Mouse (Mus musculus) activated CD4-positive, CD25-positive, alpha-beta regulatory T cell, adult 9 weeks (primary cell): ENCODE results near the gene Olfr1185-ps1. TPM values are rescaled to one million over a fixed set of nuclear protein-coding genes. Genes with fewer than 3 reads are reported as not detected.

Experiments used
- polyA plus RNA-seq: library from polyadenylated mRNA; unstranded; fragments of 100-300 nt; shearing (Covaris generic); gene quantifications from one replicate; pipeline ENCODE4 v1.2.1, GENCODE M21; 2017

The Olfr1185-ps1 gene
- not detected for polyA plus RNA-seq

DNA sequence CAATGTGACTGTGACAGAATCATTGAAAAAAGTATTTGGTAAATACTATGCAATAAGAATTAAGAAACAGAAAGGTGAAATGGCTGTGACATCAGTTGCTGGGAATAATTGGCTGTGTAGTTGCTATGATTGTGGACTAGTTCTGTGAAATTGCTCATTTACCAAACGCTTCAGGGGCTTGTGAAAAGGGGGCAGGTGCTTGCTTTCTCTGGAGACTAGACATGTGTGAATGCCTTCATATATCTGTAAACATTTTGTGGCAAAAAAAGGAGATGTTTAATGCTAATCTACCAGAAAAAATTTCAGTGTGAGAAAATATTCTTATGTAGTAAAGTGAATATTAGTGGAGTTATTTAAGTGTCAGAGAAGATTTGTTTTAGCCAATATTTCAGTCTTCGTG lies at the start of gene Olfr1185-ps1:
Gene Olfr1185-ps1 (plus strand): TSS at position 301 of the 400 bp plus-strand sequence.

DNA sequence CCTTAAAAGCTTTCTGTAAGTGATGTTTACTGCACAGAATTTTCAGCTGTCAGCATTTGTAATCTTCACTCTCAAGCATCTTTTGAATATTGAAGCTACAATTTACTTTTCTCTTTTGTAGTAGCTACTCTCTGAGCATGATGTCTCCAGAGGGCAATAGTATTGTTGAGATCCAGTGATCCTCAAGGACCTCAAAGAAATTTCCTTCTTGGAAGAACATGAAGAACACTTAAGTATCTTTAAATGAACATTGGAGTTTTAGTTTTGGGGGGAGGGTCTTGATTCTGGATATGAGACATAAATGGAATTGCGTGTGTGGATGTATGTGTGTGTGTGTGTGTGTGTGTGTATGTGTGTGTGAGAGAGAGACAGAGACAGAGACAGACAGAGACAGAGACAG lies 44.1 kb upstream of the Olfr1185-ps1 start, which contains the start of gene Gm13757:
Gene Gm13757 (minus strand): TSS at position 101 of the 400 bp plus-strand sequence.

DNA sequence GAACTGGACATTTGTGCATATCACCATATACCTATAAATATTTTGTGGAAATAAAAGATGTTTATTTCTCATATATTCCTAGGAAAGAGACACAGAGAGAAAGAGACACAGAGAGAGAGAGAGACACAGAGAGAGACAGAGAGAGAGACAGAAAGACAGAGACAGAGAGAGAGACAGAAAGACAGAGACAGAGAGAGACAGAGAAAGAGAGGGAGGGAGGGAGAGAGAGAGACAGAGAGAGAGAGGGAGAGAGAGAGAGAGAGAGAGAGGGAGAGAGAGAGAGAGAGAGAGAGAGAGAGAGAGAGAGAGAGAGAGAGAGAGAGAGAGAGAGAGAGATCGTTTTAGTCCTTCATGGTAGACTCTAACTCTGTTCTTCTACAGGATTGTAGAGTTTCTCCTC lies 38.6 kb upstream of the Olfr1185-ps1 start, which contains the start of gene Olfr1183:
Gene Olfr1183 (plus strand): TSS at position 301 of the 400 bp plus-strand sequence.

DNA sequence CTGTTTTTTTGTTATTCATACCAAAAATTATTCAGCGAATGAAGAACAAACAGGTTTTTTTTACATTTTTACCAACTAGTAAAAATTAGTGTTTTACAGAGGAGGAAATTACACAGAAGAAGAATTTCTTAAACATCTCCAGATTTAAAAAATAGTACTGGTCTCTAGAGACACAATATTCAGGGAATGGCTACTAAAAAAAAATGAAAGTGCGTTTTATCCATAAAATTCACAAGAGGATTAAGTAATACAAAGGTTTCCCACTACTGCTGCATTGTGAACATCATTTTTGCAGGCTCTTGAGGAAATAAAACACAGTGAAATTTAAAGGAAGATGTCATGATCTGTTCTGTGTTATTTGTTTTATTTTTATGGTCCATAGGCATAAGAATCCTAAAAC lies 9.8 kb upstream of the Olfr1185-ps1 start, which contains the start of gene Olfr1184:
Gene Olfr1184 (plus strand): TSS at position 301 of the 400 bp plus-strand sequence.

DNA sequence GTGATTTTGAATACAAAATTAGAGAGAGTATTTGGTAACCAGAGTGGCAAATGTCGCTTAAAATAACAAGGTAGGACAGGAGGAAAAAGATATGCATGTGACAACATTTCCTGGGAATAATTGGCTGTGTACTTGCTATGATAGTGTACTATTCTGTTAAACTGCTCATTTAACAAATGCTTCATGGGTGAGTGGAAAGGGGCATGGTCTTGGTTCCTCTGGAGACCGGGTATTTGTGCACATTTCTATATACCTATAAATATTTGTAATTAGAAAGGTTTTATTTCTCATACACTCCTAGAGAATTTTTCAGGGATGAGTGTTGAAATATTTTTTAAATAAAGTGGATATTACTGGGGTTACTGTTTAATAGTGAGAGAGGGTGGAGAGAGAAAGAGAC lies 25.1 kb downstream of the Olfr1185-ps1 start, which contains the start of gene Olfr1186:
Gene Olfr1186 (plus strand): TSS at position 301 of the 400 bp plus-strand sequence.

Other genes starting within 250 kb of the Olfr1185-ps1 start
- not detected for gene Olfr1173, start 213.4 kb upstream of the Olfr1185-ps1 start, polyA plus RNA-seq
- not detected for gene Olfr1174-ps, start 178.2 kb upstream of the Olfr1185-ps1 start, polyA plus RNA-seq
- not detected for gene Olfr1175-ps, start 166.1 kb upstream of the Olfr1185-ps1 start, polyA plus RNA-seq
- not detected for gene Olfr1176, start 156.6 kb upstream of the Olfr1185-ps1 start, polyA plus RNA-seq
- gene Olfr1177-ps, start 146.8 kb upstream of the Olfr1185-ps1 start, polyA plus RNA-seq, result not detected
- not detected for gene Olfr1178, start 106.3 kb upstream of the Olfr1185-ps1 start, polyA plus RNA-seq
- not detected for gene Olfr1179, start 86.9 kb upstream of the Olfr1185-ps1 start, polyA plus RNA-seq
- not detected for gene Olfr1180, start 74.2 kb upstream of the Olfr1185-ps1 start, polyA plus RNA-seq
- not detected for gene Olfr1181, start 67.1 kb upstream of the Olfr1185-ps1 start, polyA plus RNA-seq
- gene Gm13757, start 44.2 kb upstream of the Olfr1185-ps1 start, polyA plus RNA-seq, result not detected
- not detected for gene Olfr1183, start 38.5 kb upstream of the Olfr1185-ps1 start, polyA plus RNA-seq
- gene Olfr1184, start 9.7 kb upstream of the Olfr1185-ps1 start, polyA plus RNA-seq, result not detected
- gene Olfr1186, start 25.2 kb downstream of the Olfr1185-ps1 start, polyA plus RNA-seq, result not detected
- gene Olfr1188, start 63.6 kb downstream of the Olfr1185-ps1 start, polyA plus RNA-seq, result not detected
- gene Olfr1189, start 93.1 kb downstream of the Olfr1185-ps1 start, polyA plus RNA-seq, result not detected
- not detected for gene Olfr1191-ps1, start 147.2 kb downstream of the Olfr1185-ps1 start, polyA plus RNA-seq
- not detected for gene Olfr1192-ps1, start 155.2 kb downstream of the Olfr1185-ps1 start, polyA plus RNA-seq
- not detected for gene Olfr1193, start 182.3 kb downstream of the Olfr1185-ps1 start, polyA plus RNA-seq
- not detected for gene Olfr1195, start 195.9 kb downstream of the Olfr1185-ps1 start, polyA plus RNA-seq
- gene Olfr1196, start 211.3 kb downstream of the Olfr1185-ps1 start, polyA plus RNA-seq, result not detected
- not detected for gene Olfr1197, start 239.0 kb downstream of the Olfr1185-ps1 start, polyA plus RNA-seq